Mouse (Mus musculus): Measurements from ENCODE around the gene BC048562.

DNA sequence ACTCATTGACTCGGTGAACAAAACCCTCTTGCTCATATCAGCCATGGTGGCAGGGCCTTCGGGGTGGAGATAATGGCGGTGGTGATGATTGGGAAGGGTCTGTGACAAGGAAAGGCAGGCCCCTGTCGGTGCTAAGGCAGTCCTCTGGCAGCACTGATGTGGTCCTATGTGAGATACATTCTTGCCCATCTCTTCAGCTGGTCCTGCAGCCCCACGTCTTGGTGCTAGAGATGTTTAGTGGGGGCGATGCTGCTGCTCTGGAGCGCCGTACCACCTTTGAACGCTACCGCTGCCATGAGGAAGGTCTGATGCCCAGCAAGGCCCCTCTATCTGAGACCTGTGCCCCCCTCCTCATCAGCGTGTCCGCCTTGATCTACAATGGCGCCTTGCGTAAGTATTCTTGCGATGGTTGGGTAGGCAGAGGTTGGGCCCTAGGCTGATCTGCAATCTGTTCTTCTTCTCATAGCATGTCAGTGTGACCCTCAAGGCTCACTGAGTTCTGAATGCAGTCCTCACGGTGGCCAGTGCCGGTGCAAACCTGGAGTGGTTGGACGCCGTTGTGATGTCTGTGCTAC is 49.1 kb downstream of the BC048562 start:
- no peak for TF ChIP-seq CTCF (IDR thresholded peaks at IDR 0.05; ENCODE audit: low read depth, low read length)
- no peak for TF ChIP-seq POLR2A (IDR thresholded peaks at IDR 0.05; ENCODE audit: borderline replicate concordance, low read depth, low read length)

Measured in bone marrow macrophage, adult 2 months (primary cell).